Mouse (Mus musculus) lung, postnatal 14 days (tissue): Measurements from ENCODE around the gene Bmt2.
A peak's percentile ranks its signal among the peaks of the same experiment; 100 is the strongest.

ENCODE experiments used
- DNase-seq: peaks from one replicate; pipeline ENCODE4 v3.0.0; 2021

Bmt2 gene

GRCm38 (mm10) chr6:13614568-13614967, 63.2 kb downstream of the Bmt2 start:
- DNase-seq: no peak

- no peak for DNase-seq
Observed at GRCm38 (mm10) chr6:13613671-13614070, 64.1 kb downstream of the Bmt2 start.

DNA sequence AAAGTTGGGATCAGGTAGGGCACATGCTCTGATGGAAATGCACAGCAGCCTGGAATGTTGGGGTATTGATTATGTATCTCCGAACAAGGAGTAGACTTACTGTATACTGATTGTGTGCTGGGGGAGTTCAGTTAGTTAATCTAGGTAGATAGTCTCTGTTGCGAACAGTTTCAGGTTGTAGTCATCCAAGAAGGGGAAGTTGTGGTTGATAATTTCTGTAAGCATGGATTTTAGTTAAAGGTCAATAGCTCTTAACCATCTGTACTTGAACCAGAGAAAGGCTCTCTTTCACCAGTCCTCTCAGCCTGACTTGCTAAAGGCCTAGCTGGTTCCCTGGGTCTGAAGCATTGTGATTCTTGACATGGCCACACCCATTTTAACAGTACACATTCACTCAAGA, 66.9 kb downstream of the Bmt2 start:
- no peak for DNase-seq

DNA sequence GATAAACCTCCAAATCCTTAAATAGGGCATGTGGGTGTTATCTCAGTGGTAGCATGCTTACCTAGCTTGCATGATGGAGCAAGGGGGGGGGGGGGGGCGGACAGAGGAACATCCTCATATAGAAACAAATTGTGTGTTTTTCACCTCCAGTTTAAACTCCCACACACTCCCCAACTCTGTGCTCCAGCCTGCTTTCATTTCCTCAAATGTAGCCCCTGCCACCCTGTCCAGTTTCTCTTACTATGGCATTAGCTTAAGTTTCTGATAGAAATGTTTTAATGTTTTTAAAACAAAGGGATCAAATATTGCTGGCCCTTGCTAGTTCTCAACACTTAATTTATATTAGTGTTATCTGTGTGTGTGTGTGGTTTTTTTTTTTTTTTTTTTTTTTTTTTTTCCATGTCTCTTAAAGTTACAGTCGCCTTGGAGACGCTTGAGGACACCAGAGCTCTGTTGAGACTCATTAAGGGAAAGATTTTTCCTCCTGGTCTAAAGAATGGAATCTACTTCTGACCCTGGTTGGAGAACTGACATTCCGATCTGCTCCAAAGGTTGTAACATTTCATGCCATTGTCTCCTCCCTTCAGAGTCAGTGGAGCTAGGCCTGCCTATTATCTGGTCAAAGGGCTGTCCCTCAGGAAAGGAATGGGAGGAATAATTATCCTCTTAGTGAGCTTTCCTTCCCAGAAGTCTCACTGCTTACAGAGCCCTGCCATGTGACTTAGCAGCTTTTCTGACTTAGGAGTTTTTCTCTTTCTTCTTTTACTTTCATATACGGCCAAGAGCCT, 68.2 kb downstream of the Bmt2 start:
- DNase-seq: no peak

DNA sequence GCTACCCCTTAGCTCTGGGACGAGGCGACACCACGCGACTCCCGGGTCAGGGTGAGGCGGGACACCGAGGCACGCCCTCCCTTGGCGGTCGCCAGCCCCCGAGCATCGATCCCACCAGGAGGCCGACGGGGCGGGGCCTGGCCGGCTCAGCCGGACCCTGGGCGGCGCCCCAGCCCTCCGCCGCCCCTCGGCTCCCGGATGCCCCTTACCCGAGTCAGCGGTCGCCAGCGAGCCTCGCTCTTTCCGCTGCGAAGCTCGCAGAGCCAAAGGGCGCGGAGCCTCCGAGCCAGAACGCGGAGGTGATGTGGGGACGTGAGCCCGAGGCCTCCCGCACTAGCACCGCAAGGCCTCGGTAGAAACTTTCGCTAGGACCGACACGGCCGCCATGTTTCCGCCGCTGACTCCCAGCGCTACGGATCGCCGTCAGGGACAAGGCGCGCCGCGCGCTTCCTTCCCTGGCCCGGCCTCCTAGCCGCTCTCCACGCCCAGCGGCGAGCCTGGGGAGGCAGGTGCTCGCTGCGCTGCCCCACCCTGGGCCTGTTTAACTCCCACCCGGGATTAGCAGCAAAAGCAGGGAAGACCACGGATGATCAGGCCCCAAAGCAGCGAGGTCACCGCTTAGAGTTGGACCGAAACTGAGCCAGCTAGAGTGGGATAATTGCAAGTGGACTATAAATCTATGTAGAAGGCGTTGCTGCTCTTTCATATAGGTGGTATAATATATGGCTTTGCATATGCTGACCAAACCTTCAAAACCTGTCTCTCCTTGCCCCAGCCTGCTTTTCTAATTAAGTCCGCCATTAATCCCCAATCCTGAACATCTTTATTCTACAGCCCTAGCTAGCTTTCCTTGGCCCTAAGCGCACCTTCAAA, 69.9 kb downstream of the Bmt2 start, which contains the start of gene Tmem168:
TSS of gene Tmem168 (minus strand) at position 480 of the 873 bp plus-strand sequence.
- peak; percentile 95 for DNase-seq

- no peak for DNase-seq
Observed at GRCm38 (mm10) chr6:13606921-13607620, 70.7 kb downstream of the Bmt2 start.

- DNase-seq: no peak
Observed at GRCm38 (mm10) chr6:13606394-13606793, 71.4 kb downstream of the Bmt2 start.

DNA sequence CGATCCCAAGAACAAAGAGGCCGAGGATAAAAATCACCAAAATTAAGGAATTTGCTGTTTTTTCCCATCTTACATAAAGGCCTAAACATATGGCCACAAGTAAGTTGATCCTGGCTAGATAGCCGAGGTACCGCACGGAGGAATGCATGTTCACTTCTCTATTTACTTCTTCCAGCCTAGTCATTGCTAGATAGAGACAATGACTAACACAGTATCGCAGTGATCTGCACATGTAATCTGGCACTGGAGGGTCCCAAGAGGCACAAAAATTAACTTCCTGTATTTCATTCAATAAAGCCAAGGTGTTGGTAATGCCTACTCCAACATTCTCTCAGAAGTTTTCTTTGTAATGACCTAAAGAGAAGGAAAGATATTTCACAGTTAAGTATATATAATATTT, 74.6 kb downstream of the Bmt2 start:
- no peak for DNase-seq

DNA sequence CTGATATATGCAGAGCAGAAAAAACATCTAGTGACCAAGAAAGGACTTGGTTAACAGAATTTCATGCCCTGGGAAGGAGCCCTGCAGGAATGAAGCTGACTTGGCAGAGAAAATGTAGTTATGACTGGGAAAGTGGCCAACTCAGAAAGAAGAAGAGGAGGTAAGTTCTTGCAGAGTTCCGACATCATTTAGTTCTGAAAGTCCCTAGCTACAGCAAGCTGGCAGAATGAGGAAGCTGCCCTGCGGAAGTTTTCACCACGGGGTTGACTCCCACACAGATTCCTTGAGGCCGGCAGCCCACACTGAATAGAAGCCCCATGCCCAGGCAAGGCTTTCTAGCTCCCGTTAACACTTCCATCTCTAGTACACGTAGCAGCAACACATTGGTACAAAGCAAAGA, 76.2 kb downstream of the Bmt2 start:
- DNase-seq: peak; percentile 34

DNA sequence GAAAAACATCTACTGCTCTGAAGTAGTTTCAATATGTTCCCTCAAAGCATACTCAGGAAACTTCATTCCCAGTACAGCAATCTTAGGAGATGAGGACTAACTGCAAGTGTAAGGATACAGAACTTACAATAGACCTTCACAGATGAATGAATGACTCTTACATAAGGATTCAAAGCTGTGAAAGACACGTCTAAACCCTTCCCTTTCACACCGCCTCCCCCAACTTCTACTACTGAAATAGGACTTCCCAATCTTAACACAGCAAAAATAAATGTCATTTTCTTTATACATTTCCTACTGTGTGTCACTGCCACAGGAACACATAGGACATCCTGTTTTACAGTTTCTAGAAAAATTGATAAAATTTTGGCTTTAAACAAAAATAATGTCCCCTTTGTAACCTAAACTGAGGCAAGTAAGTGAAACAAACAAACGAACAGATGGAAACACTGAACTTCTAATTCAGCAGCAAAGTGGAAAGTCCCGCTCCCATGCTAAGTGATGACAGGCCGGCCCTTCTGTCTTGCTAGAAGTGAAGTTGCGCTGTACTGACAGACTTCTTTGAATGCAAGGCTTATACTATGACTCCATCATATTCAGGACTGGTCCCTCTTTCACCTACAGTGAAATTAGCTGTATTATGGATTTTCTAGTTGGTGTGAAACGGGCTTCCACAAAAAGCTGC, 79.4 kb downstream of the Bmt2 start:
- no peak for DNase-seq

- no peak for DNase-seq
Observed at GRCm38 (mm10) chr6:13592729-13593345, 84.9 kb downstream of the Bmt2 start.

DNA sequence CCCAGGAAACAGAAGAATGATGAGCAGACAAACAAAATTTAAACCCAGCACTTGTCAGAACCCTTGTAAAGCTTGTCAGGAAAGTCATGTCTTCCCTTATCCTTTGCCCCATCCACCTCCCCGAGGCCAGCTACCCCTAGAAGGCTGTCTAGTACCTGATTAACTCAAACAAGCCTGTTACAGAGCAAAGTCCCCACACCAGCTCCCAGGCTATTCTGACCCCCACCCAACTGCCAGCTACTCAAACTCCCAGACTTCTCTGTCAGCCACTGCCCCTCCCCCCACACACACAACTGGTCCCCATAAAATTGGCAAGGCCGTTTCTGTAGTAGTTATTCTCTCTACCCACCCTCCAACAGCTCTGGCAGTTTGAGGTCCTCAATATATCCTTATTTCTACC, 91.2 kb downstream of the Bmt2 start:
- DNase-seq: no peak

DNA sequence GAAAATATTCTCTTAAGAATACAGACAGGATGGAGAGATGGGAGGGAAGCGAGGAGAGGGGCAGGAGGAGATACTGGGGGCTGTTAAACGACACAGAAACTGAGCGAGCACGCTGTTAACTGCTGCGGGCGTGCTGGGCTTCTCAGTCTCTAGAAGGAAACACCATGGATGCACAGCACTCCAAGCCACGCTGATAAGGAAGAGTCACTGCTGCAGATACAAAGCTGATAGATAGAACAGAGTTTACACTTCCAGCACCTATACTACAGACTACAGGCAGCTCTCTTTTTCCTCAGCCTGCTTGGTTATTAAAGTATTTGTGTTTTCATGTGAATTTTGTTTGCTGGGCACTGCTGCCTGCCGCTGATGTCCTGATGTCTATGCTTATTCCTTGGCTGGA, 91.6 kb downstream of the Bmt2 start:
- DNase-seq: no peak

GRCm38 (mm10) chr6:13584788-13585187, 93.0 kb downstream of the Bmt2 start:
- DNase-seq: no peak

GRCm38 (mm10) chr6:13582075-13582474, 95.7 kb downstream of the Bmt2 start:
- DNase-seq: no peak
